Mouse (Mus musculus) lung, embryonic 15.5 days (tissue): ENCODE data around the gene Nono. TPM values are rescaled to one million over a fixed set of nuclear protein-coding genes. Genes with fewer than 3 reads are reported as not detected.

ENCODE experiments used
- polyA plus RNA-seq: library from polyadenylated mRNA; unstranded; fragments of >200 nt; fragmentation: Nextera tagmentation; extraction: Ambion mirVana; gene quantifications from 2 replicates; pipeline ENCODE4 v1.2.1, GENCODE M21; 2015

Nono gene
- polyA plus RNA-seq, 1 experiment from 2014 or later, result 440 TPM

Other genes with a start within 250 kb of the Nono start
- gene Snx12, start 206.8 kb upstream of the Nono start, polyA plus RNA-seq, result 49.2 and 50.6 TPM in 2 replicates
- 1.9 and 2.0 TPM in 2 replicates for gene Foxo4, start 174.8 kb upstream of the Nono start, polyA plus RNA-seq
- not detected in 2 replicates for gene Gm614, start 165.3 kb upstream of the Nono start, polyA plus RNA-seq
- gene Il2rg, start 161.1 kb upstream of the Nono start, polyA plus RNA-seq, result 19.4 and 27.6 TPM in 2 replicates
- not detected in 2 replicates for gene Gm20489, start 160.3 kb upstream of the Nono start, polyA plus RNA-seq
- gene Med12, start 155.3 kb upstream of the Nono start, polyA plus RNA-seq, result 29.5 and 32.3 TPM in 2 replicates
- gene Nlgn3, start 130.2 kb upstream of the Nono start, polyA plus RNA-seq, result 5.1 and 6.0 TPM in 2 replicates
- gene Gjb1, start 52.9 kb upstream of the Nono start, polyA plus RNA-seq, result 0.49 and 1.3 TPM in 2 replicates
- gene Zmym3, start 8.5 kb upstream of the Nono start, polyA plus RNA-seq, result 29.8 and 32.2 TPM in 2 replicates
- 3.8 and 5.2 TPM in 2 replicates for gene Itgb1bp2, start 19.8 kb downstream of the Nono start, polyA plus RNA-seq
- gene Taf1, start 103.4 kb downstream of the Nono start, polyA plus RNA-seq, result 12.4 and 14.7 TPM in 2 replicates
- gene Ogt, start 210.7 kb downstream of the Nono start, polyA plus RNA-seq, result 128 and 134 TPM in 2 replicates